Mouse (Mus musculus): ENCODE measurements around the gene Cdon. TPM values are rescaled to one million over a fixed set of nuclear protein-coding genes. Genes with fewer than 3 reads are reported as not detected.
A peak's percentile ranks its signal among the peaks of the same experiment; 100 is the strongest.

The Cdon gene
- polyA plus RNA-seq (2015; fragmentation: Nextera tagmentation; extraction: Ambion mirVana) = 28.6 and 35.9 TPM in 2 replicates

DNA sequence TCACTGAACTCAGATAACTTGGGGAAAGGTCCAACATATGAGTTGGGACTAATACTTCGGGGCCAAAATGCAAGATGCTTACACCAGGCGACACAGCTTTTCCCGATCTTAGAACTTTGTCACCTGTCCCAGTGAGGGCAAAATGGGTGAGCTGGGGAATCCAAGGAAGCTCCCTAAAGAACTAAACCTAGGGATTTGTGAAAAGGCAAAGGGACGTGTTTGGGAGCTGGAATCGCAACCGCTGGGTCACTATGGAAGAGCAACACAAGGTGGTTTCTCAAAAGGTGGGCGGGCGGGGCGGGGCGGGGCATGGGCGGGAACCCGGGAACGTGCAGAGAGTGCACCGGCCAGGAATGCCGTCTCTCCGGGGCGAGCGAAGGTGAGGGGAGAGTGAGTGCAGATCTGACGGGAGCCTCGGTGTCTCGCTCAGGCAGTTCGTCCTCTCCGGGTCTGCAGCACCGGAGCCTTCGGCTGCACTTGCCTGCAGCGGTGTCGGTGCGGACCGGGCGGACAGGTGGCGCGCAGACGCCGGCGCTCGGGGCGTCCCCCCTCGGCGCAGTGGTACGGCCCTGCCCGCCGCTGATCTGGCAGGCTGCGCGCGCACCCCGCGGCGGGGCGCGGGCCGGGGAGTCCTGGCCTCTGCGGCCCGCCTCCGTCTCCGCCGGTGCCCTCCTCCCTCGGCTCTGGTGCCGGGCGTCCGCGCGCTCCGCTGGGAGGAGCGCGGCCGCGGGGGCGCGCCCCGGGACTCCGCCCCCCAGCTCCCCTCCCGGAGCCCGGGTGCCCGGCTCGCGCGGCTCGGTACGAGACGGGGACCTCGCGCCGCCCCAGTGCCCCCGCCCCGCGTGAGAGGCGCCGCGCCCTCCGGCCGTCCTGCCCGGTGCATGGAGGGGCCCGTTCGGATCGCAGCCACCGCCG is at the start of gene Cdon:
Gene Cdon (plus strand): TSS at position 324 of the 915 bp plus-strand sequence.
- Histone ChIP-seq H3K27ac (peak within 1 kb of the TSS; percentile 98), H3K36me3 (no peaks in the 10 kb centered on the region), H3K4me1 (peaks cover 3% of the 10 kb centered on the region; the same call in 1 of the 2 replicates), H3K9ac (peak within 1 kb of the TSS; percentile 97), H3K4me3 (peak within 1 kb of the TSS; percentile 83), H3K4me2 (peak within 1 kb of the TSS; percentile 56), H3K27me3 (no peaks in the 10 kb centered on the region), H3K9me3 (no peaks in the 10 kb centered on the region)
- peak; percentile 93 for ATAC-seq (ENCODE audit: insufficient number of reproducible peaks, low FRiP score, low TSS enrichment, low read depth)
- WGBS = under 1% methylated on average over 75 of the region's 97 CpGs

DNA sequence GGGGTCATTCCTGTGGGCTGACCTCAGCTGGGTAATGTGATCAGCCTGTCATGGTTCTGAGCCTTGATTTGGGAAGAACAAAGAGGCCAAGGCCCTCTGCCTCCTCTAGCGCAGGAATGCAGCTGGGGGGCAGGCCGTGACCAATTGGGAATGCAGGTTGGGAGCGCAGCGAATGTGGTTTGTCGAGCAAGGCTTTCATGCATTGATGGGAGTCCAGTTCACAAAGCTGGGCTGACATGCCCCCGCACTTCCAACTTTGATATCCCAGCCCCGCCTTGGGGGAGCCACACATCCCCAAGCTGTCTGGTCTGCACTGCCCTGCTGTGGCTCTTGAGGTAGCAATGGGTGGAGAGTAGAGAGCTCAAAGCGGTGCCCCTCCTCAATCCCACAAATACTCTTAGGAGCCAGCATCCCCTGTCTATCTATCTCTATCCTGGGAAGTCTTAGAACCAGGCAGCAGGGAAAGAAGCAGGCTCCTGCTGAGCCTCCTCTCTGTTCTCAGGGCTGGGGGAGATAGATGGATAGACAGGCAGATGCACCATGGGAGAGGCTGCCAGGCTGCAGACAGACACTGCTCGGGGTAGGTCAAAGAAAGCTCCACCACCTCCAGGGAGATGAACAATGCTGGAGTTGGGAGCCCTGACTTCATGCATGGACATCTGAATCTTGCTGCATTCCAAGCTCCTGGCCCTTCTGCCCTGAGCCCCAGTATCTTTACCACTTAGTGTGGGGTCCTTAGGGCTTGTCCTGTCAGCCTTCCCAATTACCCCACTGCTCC is 48.4 kb upstream of the Cdon start:
- H3K9ac ChIP-seq = no peak overlapping the region
- H3K4me3 ChIP-seq = no peak overlapping the region
- no peak for ATAC-seq (ENCODE audit: insufficient number of reproducible peaks, low FRiP score, low TSS enrichment, low read depth)
- H3K4me2 ChIP-seq = no peak overlapping the region
- WGBS = 47% methylated on average over 9 of the region's 9 CpGs
- H3K27ac ChIP-seq = no peak overlapping the region
- H3K36me3 ChIP-seq = no peaks in the 10 kb centered on the region
- H3K9me3 ChIP-seq = no peaks in the 10 kb centered on the region
- H3K4me1 ChIP-seq = peaks cover 19% of the 10 kb centered on the region; the same call in 1 of the 2 replicates
- H3K27me3 ChIP-seq = no peaks in the 10 kb centered on the region

DNA sequence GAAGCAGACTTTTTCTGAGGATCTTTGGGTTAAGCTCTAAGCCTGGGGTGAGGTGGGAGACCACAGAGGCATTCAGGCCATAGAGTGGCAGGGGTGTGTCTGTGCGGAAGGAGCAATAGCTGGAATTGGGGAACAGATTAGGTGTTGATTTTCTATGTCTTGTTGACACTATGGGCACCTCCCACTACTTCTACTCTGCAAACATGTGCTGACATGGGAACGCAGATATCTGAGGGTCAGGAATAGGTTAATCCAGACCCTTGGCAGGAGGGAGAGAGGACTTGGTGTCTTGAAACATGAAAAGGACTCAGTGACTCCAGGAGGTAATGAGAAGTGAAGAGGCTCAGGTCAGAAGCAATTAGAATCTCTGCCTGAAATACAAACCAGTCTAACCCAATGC is 43.0 kb upstream of the Cdon start:
- WGBS = 79% methylated on average over 2 of the region's 2 CpGs
- Histone ChIP-seq H3K4me2 (no peak overlapping the region), H3K27ac (no peak overlapping the region), H3K27me3 (no peaks in the 10 kb centered on the region), H3K9ac (no peak overlapping the region), H3K4me3 (no peak overlapping the region), H3K36me3 (no peaks in the 10 kb centered on the region), H3K4me1 (peaks cover 9% of the 10 kb centered on the region; the same call in 1 of the 2 replicates), H3K9me3 (no peaks in the 10 kb centered on the region)
- ATAC-seq (ENCODE audit: insufficient number of reproducible peaks, low FRiP score, low TSS enrichment, low read depth) = no peak

DNA sequence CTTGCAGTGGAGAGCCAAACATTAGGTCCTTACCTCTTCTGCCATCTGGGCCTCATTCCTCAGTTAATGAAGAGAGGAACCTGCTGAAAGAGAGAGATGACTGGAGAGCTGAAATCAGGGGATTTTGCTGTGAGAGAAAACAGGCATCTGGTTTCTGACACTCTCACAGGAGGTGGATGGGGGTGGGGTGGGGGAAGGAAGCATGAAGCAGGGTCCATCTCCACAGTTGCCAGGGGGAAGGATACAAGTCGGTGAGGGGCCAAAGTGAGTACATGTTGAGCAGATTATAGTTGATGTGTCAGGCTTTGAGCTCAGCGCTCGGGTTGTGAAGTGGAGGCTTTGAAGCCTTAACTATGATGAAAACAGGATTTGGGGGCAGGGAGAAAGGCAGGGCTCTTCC is 41.9 kb upstream of the Cdon start:
- WGBS = 30% methylated on average over 3 of the region's 3 CpGs
- Histone ChIP-seq H3K36me3 (no peaks in the 10 kb centered on the region), H3K27me3 (no peaks in the 10 kb centered on the region), H3K4me3 (no peak overlapping the region), H3K9ac (no peak overlapping the region), H3K27ac (no peak overlapping the region), H3K9me3 (no peaks in the 10 kb centered on the region), H3K4me1 (peaks cover 9% of the 10 kb centered on the region; the same call in 1 of the 2 replicates), H3K4me2 (no peak overlapping the region)
- ATAC-seq (ENCODE audit: insufficient number of reproducible peaks, low FRiP score, low TSS enrichment, low read depth) = no peak

DNA sequence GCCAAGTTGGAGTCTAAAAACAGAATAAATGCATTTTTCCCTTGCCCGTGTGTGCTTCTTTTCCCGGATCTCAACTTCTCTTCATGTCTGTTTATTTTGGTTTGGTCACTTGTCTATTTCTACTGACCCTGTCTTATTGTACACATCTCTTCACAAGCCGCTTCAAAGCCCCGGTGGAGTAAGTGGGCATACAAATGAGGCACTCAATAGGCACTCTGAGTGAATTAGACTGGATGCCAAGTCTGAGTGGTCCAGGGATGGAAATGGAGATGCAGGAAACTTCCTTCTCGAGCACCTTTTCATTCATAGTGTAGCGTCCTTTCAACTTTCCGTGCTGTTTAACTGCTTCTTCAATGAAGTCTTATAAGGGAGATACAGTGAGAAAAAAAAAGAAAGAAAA is 21.0 kb upstream of the Cdon start:
- Histone ChIP-seq H3K9me3 (no peaks in the 10 kb centered on the region), H3K4me2 (no peak overlapping the region), H3K9ac (no peak overlapping the region), H3K4me3 (no peak overlapping the region), H3K27ac (no peak overlapping the region), H3K4me1 (peaks cover 25% of the 10 kb centered on the region), H3K36me3 (no peaks in the 10 kb centered on the region), H3K27me3 (no peaks in the 10 kb centered on the region)
- 66% methylated on average over 7 of the region's 7 CpGs for WGBS
- no peak for ATAC-seq (ENCODE audit: insufficient number of reproducible peaks, low FRiP score, low TSS enrichment, low read depth)

DNA sequence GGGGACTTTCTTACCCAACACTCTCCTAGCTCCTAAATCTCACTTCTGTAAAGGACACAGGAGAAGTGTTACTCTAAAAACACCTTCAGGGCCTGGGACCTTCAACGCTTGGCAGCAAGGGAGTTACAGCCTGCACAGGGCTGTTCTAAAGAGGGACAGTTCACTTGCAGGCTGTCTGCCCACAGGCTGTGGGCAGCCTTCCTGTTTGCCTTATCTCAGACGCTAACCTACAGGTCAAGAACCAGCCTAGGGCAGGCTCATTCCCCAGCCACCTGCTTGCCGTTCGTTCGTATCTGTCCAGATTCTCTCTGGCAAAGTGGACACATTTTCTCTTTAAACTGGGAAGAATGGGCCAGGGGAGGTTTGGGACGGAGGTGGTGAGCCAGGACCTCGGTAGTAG is 20.5 kb upstream of the Cdon start:
- peak overlapping the region; percentile 54 for H3K27ac ChIP-seq
- H3K4me3 ChIP-seq = no peak overlapping the region
- H3K4me1 ChIP-seq = peaks cover 30% of the 10 kb centered on the region
- H3K27me3 ChIP-seq = no peaks in the 10 kb centered on the region
- H3K36me3 ChIP-seq = no peaks in the 10 kb centered on the region
- WGBS = 12% methylated on average over 7 of the region's 7 CpGs
- no peak overlapping the region for H3K9ac ChIP-seq
- H3K4me2 ChIP-seq = 0 out of 2 replicates have a peak overlapping the region, but pooled peaks have one; percentile 14
- ATAC-seq (ENCODE audit: insufficient number of reproducible peaks, low FRiP score, low TSS enrichment, low read depth) = no peak
- H3K9me3 ChIP-seq = no peaks in the 10 kb centered on the region

DNA sequence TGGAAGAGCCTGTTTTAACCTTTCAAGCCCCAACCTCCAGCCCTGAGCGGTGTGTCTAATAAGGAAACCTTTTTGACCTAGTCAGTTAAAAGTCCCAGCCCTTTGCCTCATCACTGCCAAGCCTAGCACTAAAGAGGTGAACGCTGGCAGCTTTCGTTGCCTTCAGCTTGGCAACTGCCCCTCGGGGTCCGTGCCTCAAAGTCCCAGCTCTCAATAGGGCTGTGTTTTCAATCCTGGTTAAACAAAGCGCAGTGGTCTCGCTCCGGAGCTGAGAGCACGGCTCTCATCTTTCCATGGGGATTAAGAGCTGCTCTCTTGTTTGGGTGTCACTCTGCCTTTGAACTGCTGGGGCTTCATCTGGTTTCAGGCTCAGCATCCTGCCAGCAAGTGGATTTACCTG is 20.1 kb upstream of the Cdon start:
- H3K4me3 ChIP-seq = no peak overlapping the region
- peaks cover 34% of the 10 kb centered on the region for H3K4me1 ChIP-seq
- 7% methylated on average over 9 of the region's 9 CpGs for WGBS
- H3K4me2 ChIP-seq = 0 out of 2 replicates have a peak overlapping the region, but pooled peaks have one; percentile 14
- no peaks in the 10 kb centered on the region for H3K36me3 ChIP-seq
- H3K9me3 ChIP-seq = no peaks in the 10 kb centered on the region
- no peak overlapping the region for H3K9ac ChIP-seq
- no peak for ATAC-seq (ENCODE audit: insufficient number of reproducible peaks, low FRiP score, low TSS enrichment, low read depth)
- no peaks in the 10 kb centered on the region for H3K27me3 ChIP-seq
- H3K27ac ChIP-seq = peak overlapping the region; percentile 54

DNA sequence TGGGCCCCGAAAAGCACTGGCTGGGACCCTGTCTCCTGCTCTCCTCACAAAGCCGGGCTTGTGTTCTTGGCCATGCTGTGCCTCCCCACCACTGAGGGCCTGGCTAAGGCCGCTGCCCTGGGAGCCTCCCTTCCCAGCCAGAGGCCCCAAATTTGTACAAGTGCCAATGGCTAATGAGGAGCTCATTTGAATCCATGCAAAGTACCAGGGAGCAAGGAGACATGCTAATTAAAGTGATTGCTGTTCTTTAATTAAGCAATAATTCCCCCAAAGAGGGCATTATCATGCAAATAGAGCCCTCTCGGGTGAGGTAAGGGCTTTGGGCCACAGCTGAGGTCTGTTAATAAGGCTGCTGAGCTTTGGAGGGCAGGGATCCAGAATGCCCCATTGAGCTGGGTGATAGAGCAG is 18.3 kb upstream of the Cdon start:
- no peak overlapping the region for H3K4me3 ChIP-seq
- no peak overlapping the region for H3K9ac ChIP-seq
- WGBS = 62% methylated on average over 4 of the region's 4 CpGs
- H3K4me1 ChIP-seq = peaks cover 41% of the 10 kb centered on the region
- peak overlapping the region; percentile 61 for H3K27ac ChIP-seq
- no peaks in the 10 kb centered on the region for H3K9me3 ChIP-seq
- H3K36me3 ChIP-seq = no peaks in the 10 kb centered on the region
- H3K27me3 ChIP-seq = no peaks in the 10 kb centered on the region
- ATAC-seq (ENCODE audit: insufficient number of reproducible peaks, low FRiP score, low TSS enrichment, low read depth) = no peak
- no peak overlapping the region for H3K4me2 ChIP-seq

DNA sequence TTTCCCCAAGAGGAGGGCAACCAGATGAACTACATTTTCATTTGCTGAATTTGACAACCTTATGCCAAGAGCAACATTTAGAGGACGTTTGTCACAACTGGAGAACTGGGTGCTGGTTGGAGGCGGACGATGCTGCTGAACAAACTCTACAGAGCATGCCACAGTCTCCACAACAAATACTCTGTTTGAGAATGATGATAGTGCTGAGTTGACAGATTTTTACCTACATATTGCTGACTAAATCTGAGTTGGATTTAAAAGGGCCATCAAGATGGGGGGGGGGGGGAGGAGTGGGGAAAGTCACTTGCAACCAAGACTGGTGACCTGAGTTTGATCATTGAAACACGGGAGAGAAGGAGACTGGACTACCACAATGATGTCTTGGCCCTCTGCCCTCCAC is 17.4 kb upstream of the Cdon start:
- H3K27ac ChIP-seq = no peak overlapping the region
- H3K4me3 ChIP-seq = no peak overlapping the region
- no peaks in the 10 kb centered on the region for H3K36me3 ChIP-seq
- WGBS = 76% methylated on average over 4 of the region's 4 CpGs
- peaks cover 41% of the 10 kb centered on the region for H3K4me1 ChIP-seq
- H3K9ac ChIP-seq = no peak overlapping the region
- no peak for ATAC-seq (ENCODE audit: insufficient number of reproducible peaks, low FRiP score, low TSS enrichment, low read depth)
- no peaks in the 10 kb centered on the region for H3K27me3 ChIP-seq
- H3K9me3 ChIP-seq = no peaks in the 10 kb centered on the region
- no peak overlapping the region for H3K4me2 ChIP-seq

DNA sequence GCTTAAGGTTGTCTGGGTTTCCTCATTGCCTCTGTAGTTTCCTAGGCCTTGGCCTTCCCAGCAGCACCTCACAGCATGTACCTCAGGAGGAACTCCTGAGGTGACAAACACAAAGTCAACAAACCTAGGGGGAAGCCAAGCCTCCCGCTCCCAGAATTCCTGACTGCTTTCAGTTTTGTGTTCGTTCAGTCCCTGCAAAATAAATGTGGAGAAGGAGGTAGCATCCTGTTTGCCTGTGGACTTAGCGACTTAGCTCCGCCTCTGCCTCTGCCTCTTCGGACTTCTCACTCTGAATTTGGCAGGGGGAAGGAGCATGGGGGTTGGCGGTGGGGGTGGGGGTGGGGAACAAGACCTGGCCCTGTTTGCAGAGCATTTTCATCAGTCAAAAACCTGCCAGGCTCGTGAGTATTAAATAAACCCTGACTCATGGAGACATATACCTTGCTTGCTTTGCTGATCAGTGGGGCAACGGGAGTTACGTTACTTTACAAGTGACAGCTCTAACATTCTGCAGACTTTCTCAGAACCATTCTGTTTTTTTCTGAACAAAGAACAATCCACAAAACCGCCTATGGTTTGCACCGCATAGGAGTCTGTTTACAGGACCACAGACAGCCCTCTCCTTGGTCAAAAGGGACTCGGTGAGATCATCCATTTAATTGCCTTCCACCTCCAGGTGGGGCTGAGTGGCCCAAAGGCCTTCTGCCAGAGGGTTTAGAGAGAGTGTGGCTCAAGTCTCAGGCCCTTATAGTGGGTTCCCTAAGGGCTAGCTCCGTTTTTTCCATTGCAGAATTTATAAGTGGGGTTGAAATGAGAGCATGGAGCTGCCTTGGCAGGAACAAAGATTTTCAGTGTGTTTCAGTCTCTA is 15.7 kb upstream of the Cdon start:
- Histone ChIP-seq H3K36me3 (no peaks in the 10 kb centered on the region), H3K4me2 (peak overlapping the region; percentile 14), H3K9me3 (no peaks in the 10 kb centered on the region), H3K4me1 (peaks cover 43% of the 10 kb centered on the region), H3K4me3 (no peak overlapping the region), H3K27me3 (no peaks in the 10 kb centered on the region), H3K27ac (peak overlapping the region; percentile 91), H3K9ac (no peak overlapping the region)
- 12% methylated on average over 13 of the region's 13 CpGs for WGBS
- peak; percentile 85 for ATAC-seq (ENCODE audit: insufficient number of reproducible peaks, low FRiP score, low TSS enrichment, low read depth)

DNA sequence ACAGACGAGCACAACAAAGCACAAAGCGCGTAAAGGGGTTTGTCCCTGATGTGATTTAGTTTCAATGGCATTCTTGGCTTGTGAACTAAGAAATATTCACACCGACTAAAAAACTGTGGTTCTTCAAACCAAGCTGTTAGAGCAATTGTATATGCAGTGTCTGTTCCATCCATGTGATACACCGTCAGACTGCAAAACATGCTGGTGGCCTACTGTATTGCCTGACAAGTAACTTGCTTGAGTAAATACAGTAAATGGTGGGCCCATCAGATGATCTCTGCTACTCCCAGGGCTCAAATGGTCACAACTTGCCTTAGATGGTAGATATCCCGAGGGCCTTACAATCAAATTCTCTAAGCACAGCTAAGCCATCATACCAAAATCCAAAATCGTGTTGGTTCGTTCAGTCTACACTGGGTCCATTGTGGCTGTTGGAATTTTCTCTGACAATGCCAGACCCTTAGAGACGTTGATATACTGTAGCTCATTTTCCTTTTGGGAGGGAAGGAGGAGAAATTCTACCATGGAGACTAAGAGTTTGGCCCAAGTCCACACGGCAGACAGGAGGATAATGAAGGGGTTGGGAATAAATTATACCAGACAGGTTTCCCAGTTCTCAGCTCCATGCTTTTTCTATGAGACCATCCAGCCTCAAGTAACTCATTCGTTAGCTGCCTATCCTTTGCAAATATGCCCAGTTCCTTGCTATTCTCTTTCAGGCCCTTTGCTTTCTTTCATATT is 9.5 kb upstream of the Cdon start:
- H3K4me3 ChIP-seq = no peak overlapping the region
- no peaks in the 10 kb centered on the region for H3K27me3 ChIP-seq
- no peak for ATAC-seq (ENCODE audit: insufficient number of reproducible peaks, low FRiP score, low TSS enrichment, low read depth)
- WGBS = 66% methylated on average over 11 of the region's 11 CpGs
- H3K4me1 ChIP-seq = peaks cover 15% of the 10 kb centered on the region
- H3K9me3 ChIP-seq = no peaks in the 10 kb centered on the region
- no peaks in the 10 kb centered on the region for H3K36me3 ChIP-seq
- H3K4me2 ChIP-seq = no peak overlapping the region
- no peak overlapping the region for H3K9ac ChIP-seq
- H3K27ac ChIP-seq = no peak overlapping the region

Data from limb, embryonic 15.5 days (tissue).